Mouse (Mus musculus): ENCODE measurements around the gene Rap1b.

Gene Rap1b

DNA sequence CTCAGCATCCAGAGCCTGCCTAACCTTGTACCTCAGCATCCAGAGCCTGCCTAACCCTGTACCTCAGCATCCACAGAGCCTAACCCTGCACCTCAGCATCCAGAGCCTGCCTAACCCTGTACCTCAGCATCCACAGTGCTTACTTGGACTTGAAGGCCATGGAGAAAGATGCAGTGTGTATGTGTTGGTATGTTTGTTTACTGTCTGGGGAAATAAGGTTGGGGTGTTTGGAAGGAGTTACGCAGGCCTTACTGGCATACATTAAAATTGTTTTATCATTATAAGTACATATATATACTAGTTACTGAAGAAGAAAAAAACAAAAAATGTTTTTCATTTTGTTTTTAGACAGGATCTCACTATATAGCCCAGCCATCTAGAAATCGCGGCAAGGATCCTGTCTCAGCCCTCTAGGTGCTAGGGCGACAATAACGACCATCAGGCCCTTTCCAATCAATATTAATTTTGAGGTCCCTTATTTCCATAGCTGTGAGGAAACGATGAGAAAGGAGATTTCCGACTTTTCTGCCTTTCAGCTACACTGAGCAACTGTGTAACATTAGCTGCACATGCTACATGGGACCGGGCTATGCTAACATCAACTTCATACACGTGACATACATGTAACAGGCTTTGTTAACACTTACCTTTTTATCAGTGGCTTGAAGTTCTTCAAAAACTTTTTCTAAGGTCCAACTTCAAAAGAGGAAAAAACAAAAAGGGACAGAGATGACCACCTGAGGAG lies 76.1 kb downstream of the Rap1b start:
- no peak for DNase-seq

DNA sequence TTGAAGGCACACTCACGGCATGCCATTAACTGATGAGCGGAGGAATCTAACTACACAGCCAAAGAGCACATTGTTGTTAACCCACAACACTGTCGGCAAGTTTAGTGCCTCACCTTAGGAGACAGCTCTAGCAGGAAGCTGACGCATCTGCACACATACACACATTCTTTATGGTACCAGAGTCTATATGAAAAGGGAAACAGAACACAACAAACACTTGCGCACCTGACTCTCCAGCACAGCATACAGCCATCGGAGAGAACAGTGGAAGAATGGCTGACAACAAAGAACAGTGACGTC lies 77.7 kb downstream of the Rap1b start:
- no peak for DNase-seq

DNA sequence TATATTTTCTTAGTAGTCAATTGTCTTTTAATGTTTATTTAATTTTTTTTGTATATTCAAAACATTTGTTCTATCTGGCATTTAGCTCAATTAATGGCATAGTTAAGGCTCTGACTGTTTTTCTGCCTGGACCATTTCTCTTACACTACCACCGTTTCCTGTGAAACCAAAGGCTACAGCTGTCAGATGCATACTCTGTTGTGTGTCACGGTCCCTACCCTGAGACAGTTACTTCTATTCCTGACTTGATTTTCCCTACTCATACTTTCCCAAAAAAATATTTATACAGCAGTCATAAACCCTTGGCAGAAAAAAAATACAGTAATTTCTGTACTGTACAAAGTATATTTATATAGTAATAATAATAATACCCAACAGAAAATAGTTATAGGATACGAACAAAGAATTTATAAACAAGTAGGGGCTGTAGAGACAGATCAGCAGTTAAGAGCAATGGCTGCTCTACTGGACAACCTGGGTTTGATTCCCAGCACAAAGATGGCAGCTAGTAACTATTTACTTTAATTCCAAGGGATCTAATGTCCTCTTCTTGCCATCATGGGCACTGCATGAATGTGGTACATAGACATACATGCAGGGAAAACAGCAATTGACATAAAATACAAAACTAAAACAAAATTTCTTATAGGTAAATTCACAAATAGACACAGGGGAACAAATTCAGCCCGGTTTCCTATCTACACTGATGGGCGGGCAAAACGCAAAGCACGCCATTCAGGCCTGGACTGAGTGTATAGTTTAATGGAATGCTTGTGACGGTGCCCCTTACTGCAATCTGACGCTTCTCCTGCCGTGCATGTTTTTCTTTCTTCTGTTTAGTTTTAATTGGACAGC lies 78.3 kb downstream of the Rap1b start:
- no peak for DNase-seq

DNA sequence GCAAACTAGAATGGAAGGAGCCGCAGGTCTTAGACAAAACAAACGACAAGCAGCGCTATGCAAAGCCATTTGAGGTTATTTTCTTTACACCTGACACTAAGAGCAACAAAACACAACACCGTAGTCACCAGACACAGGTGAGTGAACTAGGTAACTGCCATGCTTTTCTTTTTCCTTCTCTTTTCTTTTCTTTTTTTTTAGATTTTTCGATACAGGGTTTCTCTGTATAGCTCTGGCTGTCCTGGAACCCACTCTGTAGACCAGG lies 79.0 kb downstream of the Rap1b start:
- no peak for DNase-seq

- no peak for DNase-seq
These were observed 79.5 kb downstream of the Rap1b start for GRCm38 (mm10) chr10:117766111-117766895.

DNA sequence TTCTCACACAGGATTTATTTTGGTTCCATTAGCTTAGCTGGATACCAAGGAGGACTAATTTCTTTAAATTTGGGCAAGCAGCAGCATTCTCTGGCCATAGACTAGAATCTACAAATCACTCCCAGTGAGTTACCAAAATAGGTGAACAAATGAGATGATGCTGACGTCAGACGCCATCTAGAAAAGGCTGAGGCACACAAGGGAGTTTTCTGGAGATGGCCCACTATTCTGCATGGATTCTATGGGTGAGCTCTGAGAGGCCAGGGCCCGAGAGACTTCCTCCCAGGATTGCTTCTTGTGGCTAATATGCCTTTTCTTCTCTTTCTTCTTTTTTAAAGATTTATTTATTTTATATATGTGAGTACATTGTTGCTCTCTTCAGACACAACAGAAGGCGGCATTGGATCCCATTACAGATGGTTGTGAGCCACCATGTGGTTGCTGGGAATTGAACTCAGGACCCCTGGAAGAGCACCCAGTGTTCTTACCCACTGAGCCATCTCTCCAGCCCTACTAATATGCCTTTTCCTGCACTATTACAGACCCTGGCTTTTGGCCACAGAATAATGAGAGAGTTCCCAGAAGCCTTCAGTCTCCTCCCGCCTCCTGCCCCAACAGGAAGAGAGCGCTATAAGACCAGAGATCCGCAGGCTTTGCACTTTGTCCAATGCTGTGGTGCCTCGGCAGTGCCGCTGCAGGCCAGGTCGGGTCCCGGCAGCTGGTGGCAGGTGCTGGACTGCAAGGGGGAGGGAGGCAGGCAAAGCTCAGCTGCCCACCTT lies 80.5 kb downstream of the Rap1b start:
- no peak for DNase-seq

DNA sequence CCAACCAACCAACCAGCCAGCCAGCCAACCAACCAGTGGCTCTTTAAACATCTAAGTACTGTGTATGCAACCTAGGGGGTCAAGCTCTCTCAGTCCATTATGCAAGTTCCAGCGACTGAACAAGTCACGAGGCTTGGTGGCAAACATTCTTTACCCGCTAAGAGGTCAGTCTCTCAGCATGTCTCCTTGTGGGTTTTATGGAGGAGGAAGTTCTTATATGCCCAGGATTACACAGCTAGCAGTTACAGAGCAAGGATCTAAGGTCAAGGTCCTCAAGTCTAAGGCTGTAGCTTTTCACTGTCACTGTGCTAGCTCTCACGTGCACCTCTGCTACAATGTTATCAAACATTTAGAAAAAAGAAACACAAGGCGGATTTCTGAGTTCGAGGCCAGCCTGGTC lies 81.2 kb downstream of the Rap1b start:
- no peak for DNase-seq

Data from kidney, postnatal 25 days (tissue).